Mouse (Mus musculus) cerebellum, postnatal 10 days (tissue): Measurements from ENCODE around the gene Invs.

ENCODE experiments used
- DNase-seq, 2 experiments: peaks; one replicate each; pipeline ENCODE4 v3.0.0; 2021; ENCODE audit warnings: mixed read lengths in 2 of 2

Invs gene

DNA sequence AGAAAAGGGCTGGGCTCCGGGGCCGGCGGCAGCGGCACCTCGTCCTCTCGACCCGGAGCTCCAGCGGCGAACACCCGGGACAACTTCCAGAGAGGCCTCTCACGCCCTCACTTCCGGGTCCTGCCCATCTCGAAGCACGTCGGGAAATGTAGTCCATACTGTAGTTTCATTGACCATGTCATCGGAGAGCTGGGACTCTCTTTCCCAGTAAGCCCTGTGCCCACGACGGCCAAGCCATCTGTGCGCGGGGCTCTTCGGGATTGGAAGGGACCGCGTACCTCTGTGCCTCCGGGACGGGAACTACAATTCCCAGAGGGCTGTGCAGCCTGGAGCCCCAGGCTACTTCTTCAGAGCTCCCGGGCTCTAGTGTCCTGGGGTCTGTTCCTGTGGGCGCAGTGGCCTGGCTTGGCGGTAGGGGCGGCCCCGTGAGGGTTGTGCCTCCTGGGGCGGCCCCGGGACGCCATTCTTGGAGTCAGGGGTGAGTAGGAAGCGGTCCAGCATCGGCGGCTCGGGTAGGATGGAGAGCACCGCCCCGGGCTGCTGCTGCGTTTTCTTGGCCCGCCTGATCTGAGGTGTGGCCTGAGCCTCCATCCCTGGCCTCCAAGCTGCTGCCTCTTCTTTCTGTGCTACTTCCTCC lies at the start of gene Invs, which contains the start of gene Erp44:
Invs (plus strand) TSS at position 263 of the 637 bp plus-strand sequence.
Erp44 (minus strand) TSS at position 61 of the 637 bp plus-strand sequence.
- DNase-seq = peak; percentile 96

DNA sequence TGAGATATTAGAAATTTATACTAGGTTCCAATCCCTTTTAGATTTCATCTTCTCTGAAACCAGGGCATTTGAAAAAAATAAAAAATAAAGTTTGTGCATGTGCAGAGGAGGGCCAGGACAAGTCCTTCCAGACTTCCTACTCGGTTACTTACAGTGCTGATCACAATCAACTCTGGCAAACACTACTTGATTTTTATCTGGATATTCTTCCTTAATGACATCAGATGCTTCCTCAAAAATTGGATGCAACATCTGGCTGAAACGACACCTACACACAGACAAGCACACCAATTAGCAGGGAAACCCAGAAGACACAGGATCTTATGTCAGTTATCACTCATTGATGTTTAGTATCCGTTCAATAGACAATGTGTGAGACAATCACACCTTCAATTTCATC lies 42.8 kb upstream of the Invs start:
- DNase-seq = no peak

DNA sequence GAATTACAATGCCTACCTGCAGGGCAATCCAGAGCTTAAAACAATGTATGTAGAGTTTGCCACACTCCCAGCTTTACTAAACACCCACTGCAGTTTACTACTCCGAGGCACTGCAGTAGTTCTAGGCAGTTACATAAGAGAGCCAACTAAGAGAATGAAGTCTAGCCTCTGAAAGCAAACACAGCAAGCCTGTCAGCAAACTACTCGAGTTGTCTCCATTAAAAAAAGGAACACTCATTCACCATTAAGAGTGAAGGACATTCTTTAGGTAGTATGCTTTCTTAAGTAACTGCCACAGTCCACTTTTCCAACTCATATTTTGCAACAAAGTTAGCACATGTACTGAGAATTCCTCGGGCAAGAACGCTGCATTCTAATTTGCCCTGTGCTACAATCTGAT lies 40.5 kb upstream of the Invs start:
- no peak for DNase-seq

DNA sequence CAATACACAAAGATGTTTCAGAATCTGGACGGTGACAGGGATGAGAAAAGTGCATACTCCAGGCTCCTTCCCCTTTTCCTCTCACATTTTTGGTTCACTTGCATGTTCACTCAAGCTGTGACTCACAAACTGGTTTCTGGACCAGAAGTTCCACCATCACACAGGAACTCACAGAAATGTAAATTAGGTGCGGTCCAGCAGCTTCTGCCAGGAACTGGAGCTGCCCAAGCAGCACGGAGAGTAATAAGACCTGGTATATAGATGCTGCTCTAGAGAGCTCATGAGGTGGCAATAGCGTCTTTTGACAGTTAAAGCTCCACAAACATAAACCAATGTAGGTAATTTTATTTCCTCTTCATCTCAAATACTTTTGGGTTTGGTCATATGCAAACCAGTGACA lies 37.1 kb upstream of the Invs start:
- DNase-seq = no peak

DNA sequence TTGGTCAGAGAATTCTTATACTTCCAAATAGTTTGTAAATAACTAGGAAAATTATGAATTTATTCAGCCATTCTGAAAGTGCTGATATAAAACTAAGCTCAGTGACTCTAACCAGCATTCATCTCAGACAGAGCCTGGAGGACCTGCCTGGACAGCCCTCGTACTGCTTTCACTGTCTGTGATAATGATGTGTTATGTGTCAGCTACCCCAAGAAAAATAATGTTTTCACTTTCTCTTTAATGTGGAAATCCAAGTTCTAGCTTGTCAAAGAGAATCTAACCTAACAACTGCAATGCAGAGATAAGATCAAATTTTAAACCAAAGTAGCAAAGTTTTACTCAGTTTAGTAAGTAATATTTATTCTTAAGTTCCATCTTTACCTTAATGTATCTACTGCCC lies 35.8 kb upstream of the Invs start:
- DNase-seq = no peak

DNA sequence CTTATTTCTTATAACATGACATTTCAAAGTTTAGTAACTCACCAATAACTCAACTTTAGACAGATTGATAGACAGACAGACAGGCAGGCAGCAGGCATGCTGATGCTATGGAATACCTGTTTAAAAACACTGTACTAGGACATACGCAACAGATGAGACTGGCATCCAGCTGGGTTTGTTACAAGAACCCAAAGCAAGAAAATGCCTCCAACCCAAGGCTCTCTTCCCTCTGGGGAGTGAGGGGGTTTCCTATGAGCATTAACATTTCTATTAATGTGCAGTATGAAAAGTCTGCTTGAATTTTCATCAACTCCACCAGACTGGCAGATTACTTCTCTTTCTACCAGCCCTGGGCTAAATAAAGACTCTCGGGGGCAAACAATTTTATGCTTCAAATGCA lies 35.3 kb upstream of the Invs start:
- no peak for DNase-seq

DNA sequence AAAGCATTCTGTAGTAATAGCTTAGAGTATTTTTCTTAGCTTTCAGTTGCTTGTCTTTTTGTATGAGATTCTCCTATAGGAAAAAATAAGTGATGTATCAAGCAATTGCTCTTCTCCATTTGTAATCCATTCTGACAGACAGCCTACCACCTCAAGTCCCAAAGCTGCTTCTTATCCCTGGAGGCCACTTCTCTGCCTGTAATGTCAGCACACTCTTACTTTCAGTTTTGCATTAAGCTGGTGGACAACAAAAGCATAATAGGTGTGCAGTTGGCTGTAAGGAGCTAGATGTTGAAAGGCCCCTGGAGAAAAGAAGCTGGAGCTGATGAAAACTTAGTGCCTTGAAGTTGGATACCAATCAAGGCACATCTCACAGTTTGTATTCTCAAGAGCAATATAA lies 26.3 kb upstream of the Invs start:
- DNase-seq = no peak

DNA sequence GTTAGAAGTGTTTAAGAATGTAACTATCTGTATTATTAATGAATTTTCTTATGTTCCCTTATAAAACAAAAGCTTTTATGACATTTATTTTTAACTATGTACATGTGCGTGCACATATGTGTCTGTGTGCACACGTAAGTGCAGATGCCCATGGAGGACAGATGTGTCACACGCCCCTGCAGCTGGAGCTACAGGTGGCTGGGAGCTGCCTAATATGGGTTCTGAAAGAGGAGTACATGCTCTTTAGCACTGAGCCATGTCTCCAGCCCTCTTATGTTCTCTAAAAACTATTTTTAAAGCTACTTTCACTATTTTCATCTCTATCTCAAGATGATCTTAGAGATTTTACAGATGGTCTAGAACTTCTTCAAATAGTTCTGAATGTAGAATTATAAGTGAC lies 21.5 kb upstream of the Invs start:
- no peak for DNase-seq

DNA sequence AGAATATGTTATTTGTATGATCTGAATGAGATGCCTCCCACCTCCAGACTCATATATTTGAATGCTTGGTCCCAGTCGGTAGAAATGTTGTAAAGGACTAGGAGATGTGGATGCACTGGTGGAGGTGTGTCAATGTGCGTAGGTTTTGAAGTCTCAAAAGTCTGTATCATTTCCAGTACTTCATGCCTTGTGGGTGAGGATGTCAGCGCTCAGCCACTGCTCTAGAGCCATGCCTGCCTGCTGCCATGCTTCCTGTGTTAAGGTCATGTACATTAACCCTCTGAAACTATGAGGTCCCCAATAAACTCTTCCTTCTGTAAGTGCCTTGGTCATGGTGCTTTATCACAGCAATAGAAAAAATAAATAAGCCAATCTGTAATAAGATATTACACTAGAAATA lies 11.9 kb upstream of the Invs start:
- no peak for DNase-seq

DNA sequence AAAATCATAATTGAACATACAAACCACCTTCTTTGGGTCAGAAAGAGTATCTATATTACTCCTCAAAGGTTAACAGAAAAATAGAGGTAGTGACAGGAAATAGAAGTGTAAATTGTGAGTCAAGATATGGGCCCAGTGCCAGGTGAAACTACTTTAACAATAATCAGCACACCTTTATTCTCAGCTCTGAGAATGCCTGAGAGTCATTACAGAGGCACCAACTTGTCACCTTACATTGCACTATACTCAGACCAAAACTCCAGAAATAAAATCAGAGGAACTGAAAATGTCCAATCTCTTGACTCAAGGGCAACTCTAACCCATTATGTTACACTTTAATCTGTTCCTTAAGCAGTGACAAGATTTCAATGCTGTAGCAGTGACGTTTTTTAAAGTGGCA lies 11.4 kb upstream of the Invs start:
- no peak for DNase-seq

DNA sequence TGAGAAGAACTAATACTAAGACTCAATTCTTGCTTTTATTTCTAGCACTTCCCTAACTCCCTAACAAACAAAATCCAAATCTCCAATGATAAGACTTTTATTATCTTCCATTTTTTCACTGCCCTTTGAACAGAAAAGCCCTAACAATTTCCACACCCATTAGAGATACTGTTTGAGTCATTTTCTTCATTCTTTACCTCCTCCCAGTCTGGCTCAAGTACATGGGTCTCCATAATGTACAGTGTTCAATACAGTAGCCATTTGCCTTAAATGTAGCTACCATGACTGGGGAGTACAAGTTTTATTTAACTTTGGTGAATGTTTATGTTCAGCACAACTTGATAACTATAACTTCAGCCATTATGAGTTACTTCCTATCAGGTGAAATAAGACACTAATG lies 9.0 kb upstream of the Invs start:
- no peak for DNase-seq

DNA sequence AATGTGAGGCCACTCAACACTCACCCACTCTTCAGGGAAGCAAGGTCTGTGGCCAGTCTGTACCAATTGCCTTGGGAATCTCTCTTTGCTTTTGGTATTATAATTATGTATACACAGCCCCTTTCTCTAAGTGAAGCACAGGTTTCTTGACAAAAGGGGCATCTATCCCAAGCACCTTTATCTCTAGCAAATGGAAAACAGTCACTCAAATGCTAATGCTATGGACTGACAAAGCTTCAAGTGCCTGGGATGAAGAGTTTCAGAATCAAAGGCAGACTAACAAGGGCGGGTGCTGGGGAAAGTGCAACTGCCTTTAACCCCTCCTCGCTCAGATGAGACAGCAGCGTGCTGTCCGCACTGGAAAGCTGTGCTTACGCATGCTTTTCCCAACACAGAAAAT lies 7.7 kb upstream of the Invs start:
- DNase-seq = no peak

DNA sequence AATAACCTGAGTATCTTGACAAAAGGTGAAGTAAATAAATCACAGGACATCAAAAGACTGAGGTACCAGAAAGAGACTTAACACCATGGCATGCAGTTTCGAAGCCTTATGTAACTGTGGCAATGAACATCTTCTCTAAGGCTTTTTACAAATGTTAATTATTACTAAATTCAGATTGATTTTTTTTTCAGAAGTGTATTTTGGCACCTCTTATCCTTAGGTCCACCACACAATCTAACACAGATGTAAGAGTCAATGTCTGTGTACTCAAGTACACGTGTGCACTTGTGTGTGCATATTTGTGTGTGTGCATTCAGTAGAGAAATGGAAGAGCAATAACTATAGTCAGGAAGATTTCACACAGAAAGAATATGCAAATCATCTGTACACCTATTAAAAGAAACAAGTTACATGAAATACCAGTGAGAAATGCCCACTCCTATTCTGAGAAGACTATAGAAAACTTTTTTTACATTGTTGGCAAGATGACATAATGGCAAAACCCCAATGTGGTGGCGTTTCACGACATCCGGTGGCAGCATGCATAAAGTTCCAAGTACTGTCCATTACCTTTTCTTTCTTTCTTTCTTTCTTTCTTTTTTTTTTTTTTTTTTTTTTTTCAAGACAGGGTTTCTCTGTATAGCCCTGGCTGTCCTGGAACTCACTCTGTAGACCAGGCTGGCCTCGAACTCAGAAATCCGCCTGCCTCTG lies 6.3 kb upstream of the Invs start:
- DNase-seq = no peak

DNA sequence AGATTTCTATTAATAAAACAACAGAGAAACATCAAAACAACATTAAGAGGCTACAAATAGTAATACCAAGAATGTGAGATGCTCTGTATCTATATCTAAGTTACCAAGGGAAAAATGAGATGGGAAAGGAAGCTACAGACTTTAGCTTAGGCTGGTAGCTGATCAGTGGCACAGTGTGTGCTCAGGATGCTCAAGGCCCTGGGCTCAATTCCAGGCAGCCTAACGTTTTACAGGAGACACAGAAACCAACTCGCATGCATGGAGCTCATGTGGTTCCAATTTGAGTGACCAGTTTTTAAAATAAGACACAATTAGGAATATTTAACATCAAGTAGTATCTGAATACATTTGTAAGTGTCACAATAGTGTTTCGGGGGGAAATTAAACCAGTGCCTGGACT lies 3.8 kb upstream of the Invs start:
- DNase-seq = peak; percentile 23 to 31

DNA sequence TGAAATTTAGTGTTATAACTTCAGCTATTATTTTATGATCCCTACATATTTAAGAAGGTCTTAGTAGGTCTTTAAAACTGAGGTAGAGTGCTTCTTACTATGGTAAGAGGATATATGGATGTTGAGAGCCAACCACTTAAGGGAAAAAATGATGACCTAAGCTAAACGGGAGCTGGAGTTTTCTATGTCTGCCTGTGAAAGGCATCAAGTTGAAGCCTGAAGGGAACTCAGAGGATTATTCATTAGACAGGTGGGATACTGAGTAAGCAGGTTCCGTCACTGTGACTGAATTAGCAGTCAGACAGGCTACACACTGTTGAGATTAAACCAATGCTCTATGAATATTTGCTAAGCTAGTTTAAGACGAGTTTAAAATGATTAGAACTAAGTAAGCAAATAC lies 2.5 kb upstream of the Invs start:
- no peak for DNase-seq

DNA sequence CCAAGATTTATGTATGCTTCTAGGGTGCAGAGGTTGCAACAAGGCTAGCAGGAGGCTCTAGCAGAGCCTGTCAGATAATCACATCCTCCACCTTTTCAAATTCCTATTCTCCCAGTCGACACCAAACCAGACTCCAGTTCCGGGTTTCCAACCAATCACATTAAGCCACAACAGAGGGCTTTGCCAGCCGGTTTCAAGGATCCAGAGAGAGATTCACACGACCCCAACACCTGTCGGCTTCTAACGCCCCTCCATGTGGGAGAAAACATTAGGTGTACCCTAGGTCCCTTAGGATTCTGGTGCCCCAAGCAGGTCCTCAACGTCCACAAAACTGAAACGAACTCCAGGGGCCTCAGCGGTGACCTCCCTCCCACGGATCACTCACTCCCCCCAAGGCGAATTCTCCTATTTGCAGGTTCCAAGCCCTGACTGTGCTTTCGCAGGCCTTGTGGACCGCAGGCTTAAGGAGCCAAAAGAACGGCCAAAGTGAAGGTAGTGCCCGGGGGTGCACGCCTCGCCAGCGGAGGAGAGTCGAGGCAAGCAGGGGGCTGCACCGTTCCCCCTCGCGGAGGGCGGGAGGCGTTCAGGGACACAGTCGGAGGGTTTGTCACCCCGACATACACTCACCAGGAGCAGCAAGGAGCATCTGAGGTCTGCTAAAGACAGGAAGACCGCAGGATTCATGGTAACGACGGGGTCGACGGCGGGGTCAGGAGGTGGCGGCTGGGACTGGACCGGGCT lies 633 bp upstream of the Invs start:
- DNase-seq = peak in 1 of 2 experiments; percentile 59

DNA sequence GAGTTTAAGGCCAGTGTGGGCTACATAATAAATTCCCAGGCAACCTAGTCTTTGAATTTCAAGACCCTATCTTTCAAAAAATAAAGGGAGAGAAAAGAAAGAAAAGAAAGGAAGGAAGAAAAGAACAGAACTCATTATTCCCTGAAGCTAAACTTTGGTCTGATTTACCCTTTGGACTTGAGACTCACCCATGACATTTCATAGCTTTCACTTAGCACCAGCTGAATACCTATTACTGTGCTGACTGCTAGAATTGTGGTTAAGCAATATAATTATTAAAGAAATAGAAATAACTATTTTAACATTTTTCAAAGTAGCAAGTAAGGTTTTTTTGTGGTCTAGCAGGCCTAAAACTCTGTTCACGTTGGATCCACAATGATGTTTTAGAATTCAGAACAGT lies 1.6 kb downstream of the Invs start:
- DNase-seq = no peak

DNA sequence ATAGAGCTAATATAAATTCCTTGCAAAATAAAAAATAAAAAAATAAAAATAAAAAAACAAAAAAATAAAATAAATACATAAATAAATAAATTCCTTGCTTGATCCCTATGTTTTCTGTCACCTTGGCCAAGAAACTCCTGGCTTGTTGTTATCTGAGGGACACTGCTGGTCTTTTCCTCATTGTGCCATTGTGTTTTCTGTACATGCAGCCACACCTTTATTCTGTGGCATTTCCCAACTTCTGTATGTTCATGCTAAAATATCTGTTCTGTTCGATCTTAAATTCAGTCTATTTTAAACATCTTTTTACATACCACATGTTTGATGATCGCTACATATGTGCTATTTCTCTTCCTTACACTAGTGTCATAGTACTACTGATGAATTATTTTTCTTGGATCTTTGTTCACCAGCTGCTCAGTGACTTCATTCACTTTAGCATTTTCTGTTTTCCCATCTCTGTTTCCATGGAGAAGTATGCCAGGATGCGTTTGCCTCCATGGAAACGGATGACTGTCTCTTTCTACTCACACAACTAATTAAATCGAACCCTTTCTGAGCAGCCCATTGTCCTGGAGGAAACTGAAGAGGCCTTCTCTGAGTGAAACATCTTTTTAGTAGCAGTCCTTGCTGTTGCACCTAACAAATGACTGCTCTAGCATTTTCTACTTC lies 7.7 kb downstream of the Invs start:
- no peak for DNase-seq

DNA sequence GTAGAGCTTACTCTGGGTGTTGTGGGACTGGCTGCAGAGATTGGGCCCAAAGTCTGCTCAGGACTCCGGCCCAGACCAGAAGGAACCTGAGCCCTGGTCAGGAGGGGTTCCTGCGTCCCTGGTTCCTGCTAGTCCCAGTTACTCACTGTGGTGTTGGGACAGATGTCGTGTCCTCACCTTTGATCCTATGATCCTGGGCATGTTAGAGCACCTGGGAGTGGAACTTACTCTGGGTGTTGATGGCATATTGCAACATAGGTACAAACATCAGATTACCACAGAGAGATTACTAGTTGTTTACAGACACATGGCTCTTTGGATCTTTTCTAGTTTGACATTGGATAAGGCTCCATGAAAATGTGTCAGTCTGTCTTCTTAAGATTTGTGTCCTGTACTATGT lies 35.3 kb downstream of the Invs start:
- DNase-seq = no peak

DNA sequence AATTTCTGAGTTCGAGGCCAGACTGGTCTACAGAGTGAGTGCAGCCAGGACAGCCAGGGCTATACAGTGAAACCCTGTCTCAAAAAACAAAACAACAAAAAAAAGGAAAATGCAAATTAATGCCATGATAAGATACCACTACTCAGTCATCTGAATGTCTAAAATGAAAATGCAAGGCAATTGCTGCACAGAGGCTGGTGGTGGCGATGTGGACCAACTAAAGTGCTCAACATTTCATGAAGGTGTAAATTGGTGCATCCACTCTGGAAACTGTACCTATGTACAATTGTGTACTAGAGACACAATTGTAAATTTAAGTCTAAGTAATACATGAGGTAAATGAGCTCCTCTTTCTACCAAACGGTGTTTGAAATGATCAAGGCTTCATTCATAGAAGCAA lies 36.5 kb downstream of the Invs start:
- no peak for DNase-seq

DNA sequence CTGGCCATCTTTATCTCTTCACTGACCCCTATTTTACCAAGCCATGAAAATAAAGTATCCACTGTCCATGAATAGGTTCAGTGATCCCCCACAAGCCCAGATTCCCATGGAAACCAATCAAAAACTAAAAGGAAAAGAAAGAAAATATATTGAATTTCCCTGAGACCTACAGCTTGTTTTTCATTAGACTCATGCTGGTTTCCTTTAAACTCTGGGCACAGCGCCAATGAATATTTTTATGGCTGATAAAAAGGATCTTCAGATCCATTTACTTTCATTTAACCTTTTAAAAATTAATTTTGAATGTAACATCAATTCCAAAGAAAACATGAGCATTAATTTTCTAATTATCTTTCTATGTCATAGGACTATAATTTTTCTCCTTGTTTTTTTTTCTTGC lies 41.7 kb downstream of the Invs start:
- DNase-seq = peak; percentile 16 to 30

DNA sequence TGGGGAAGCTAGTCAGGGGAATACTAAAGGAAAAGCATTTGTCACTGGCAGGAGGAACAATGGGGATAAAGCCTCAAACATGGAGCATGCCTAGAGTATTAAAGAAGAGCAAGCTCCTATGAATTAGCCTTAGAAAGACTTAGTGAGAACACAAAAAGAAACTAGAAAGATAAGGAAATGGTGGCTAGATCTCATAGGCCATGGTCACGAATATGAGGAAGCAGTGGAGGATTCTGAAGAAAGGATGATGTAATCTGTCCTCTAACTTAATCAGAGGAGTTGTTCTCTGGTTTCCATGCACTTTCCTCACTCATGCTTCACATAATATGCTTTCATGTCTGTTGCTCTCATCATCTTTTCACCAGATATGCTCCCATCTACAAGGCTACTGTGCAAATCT lies 42.5 kb downstream of the Invs start:
- no peak for DNase-seq

DNA sequence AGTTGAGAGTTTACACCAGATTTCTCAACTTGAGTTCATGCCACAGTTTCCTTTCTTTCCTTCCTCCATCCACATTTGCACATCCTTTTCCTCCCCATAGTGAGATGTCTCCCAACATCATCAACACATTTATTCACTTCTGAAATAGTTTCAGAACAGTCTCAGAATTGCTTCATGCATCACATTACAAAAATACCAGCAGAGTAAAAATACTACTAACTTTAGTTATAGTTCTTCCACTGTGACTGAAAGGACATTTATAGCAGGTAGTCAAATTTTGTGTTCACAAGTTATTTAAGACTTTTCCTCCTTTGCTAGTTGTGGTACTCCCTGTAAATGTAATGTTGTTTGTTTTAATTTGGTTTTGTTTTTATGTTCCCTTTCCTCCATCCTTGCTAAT lies 47.6 kb downstream of the Invs start:
- no peak for DNase-seq

DNA sequence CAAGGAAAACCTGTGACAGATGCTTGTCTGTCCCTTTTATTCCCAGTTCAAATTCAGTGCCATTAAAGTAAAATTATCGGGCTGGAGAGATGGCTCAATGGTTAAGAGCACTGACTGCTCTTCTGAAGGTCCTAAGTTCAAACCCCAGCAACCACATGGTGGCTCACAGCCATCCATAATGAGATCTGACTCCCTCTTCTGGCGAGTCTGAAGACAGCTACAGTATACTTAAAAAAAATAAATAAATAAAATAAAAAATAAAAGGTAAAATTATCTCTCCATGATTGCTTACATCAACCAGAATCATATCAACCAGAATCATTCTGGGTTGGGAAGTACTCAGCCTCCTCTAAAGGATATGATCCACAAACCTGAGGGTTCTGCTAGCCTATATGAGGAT lies 48.5 kb downstream of the Invs start:
- no peak for DNase-seq
